Mouse (Mus musculus): ENCODE results near the gene Hcn2. TPM values are rescaled to one million over a fixed set of nuclear protein-coding genes. Genes with fewer than 3 reads are reported as not detected.

Gene Hcn2
- total and polyA plus RNA-seq, 2 experiments from 2014 or later, result 5.5 to 92.6 TPM

- DNase-seq (ENCODE audit: low spot score), result no peak
- ATAC-seq, result no peak
- peaks cover 14% of the 10 kb centered on the region; the same call in 1 of the 2 replicates for H3K27me3 ChIP-seq (ENCODE audit: insufficient read depth, low read length)
- H3K4me1 ChIP-seq (ENCODE audit: insufficient read depth, low read length), result peaks cover 9% of the 10 kb centered on the region
- WGBS, result 4% methylated on average over 38 of the region's 39 CpGs
- no peak within 1 kb of the TSS for H3K27ac ChIP-seq
- H3K4me3 ChIP-seq (ENCODE audit: low read length), result peak within 1 kb of the TSS; percentile 18
- no peak for TF ChIP-seq CTCF (IDR thresholded peaks at IDR 0.05; ENCODE audit: low read depth)
- no peak within 1 kb of the TSS for H3K9ac ChIP-seq (replicated peaks; ENCODE audit: low read length)
- H3K9me3 ChIP-seq (ENCODE audit: low read length), result no peaks in the 10 kb centered on the region
- H3K4me2 ChIP-seq (ENCODE audit: low read depth, low read length), result peak within 1 kb of the TSS; percentile 47
- H3K36me3 ChIP-seq (ENCODE audit: insufficient read depth, low read length), result no peaks in the 10 kb centered on the region
Observed at GRCm38 (mm10) chr10:79777103-79777531, 60.7 kb downstream of the Hcn2 start, which contains the start of gene Fstl3. Gene Fstl3 (plus strand): TSS chr10:79777272.

DNA sequence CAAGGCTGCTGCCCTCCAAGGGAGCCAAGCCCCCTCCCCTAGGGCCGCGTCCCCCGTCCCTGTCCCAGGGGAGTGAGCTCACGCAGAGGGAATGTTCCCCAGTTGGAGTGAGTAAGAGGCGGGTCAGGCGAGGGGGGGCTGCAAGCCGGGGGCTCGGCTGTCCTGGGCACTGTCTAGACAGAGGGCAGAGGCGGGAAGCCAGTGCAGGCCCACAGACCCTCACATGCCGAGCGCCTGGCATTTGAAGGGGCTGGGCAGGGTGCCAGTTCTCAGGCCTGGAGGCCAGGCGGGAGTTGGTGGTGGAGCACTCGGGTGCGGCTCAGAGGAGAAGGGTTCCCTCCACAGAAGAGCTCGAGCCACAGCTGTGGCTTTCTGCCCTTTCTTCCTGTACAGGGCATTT, 61.6 kb downstream of the Hcn2 start:
- Histone ChIP-seq H3K4me3 (ENCODE audit: low read length) (no peak overlapping the region), H3K9ac (replicated peaks; ENCODE audit: low read length) (no peak overlapping the region), H3K27me3 (ENCODE audit: insufficient read depth, low read length) (peaks cover 14% of the 10 kb centered on the region; the same call in 1 of the 2 replicates), H3K9me3 (ENCODE audit: low read length) (no peaks in the 10 kb centered on the region), H3K27ac (no peak overlapping the region), H3K4me2 (ENCODE audit: low read depth, low read length) (no peak overlapping the region), H3K4me1 (ENCODE audit: insufficient read depth, low read length) (peaks cover 9% of the 10 kb centered on the region), H3K36me3 (ENCODE audit: insufficient read depth, low read length) (no peaks in the 10 kb centered on the region)
- DNase-seq (ENCODE audit: low spot score) (peak; percentile 73), ATAC-seq (no peak)
- no peak for TF ChIP-seq CTCF (IDR thresholded peaks at IDR 0.05; ENCODE audit: low read depth)
- WGBS, result 8% methylated on average over 15 of the region's 15 CpGs

DNA sequence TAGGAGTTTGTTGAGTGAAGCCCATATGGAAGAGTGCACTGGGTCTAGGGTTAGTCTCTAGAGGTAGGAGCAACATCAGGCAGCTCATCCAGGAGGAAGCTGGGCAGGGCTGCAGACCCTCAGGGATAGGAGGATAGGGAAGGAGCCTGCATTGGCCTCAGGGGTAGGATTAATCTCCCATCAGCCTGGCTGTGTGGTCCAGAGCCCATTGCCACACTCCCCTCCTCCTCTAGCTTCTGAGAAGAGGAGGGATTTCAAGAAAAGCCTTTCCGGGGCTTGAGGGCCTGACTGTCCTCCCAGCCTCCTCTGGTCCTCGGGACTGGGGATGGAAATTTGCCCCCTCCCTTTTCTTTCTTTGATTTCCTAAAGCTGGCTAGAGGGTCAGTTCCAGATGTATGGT, 62.8 kb downstream of the Hcn2 start:
- no peak overlapping the region for H3K27ac ChIP-seq
- no peak for TF ChIP-seq CTCF (IDR thresholded peaks at IDR 0.05; ENCODE audit: low read depth)
- H3K36me3 ChIP-seq (ENCODE audit: insufficient read depth, low read length), result no peaks in the 10 kb centered on the region
- H3K4me1 ChIP-seq (ENCODE audit: insufficient read depth, low read length), result peaks cover 9% of the 10 kb centered on the region
- DNase-seq (ENCODE audit: low spot score) (no peak), ATAC-seq (no peak)
- peaks cover 14% of the 10 kb centered on the region; the same call in 1 of the 2 replicates for H3K27me3 ChIP-seq (ENCODE audit: insufficient read depth, low read length)
- 7% methylated on average over 2 of the region's 2 CpGs for WGBS
- no peak overlapping the region for H3K9ac ChIP-seq (replicated peaks; ENCODE audit: low read length)
- H3K4me2 ChIP-seq (ENCODE audit: low read depth, low read length), result no peak overlapping the region
- H3K4me3 ChIP-seq (ENCODE audit: low read length), result no peak overlapping the region
- no peaks in the 10 kb centered on the region for H3K9me3 ChIP-seq (ENCODE audit: low read length)

DNA sequence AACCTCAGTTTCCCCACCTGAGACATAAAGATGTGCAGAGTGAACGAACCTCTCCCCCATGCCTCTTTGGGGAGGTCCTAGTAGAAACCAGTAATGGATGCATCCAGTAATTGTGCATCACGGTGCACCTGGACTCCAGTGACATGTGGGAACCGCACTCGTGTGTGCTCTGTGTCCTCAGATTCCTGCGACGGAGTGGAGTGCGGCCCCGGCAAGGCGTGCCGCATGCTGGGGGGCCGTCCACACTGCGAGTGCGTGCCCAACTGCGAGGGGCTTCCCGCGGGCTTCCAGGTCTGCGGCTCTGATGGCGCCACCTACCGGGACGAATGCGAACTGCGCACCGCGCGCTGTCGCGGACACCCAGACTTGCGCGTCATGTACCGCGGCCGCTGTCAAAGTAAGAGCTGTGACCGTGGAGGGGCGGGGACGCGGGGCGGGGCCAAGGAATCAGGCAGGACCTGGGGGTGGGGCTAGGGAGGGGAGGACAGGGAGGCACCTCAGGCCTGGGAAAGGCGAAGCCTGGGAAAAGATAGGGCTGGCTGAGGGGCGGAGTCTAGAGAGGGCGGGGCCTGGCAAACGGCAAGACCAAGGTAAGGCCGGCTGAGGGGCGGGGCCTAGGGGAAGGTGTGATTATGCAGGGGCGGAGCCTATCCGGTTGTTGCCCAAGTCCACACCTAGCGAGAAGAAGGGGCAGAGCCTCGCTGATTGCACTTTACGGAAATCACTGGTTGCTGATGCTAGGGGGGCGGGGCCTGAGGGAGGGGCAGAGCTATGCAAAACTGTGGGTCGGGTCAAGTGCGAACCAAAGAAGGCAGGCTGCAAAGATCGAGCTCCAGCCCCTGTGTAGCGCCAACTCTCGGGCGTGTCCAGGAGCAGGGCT, 63.6 kb downstream of the Hcn2 start:
- 1% methylated on average over 55 of the region's 55 CpGs for WGBS
- peak; percentile 86 for TF ChIP-seq CTCF (IDR thresholded peaks at IDR 0.05; ENCODE audit: low read depth)
- Histone ChIP-seq H3K27me3 (ENCODE audit: insufficient read depth, low read length) (peaks cover 14% of the 10 kb centered on the region; the same call in 1 of the 2 replicates), H3K4me1 (ENCODE audit: insufficient read depth, low read length) (peaks cover 9% of the 10 kb centered on the region), H3K4me3 (ENCODE audit: low read length) (peak overlapping the region; percentile 46), H3K27ac (peak overlapping the region; percentile 45; the same call in 1 of the 2 replicates), H3K36me3 (ENCODE audit: insufficient read depth, low read length) (no peaks in the 10 kb centered on the region), H3K9me3 (ENCODE audit: low read length) (no peaks in the 10 kb centered on the region), H3K9ac (replicated peaks; ENCODE audit: low read length) (peak overlapping the region; percentile 41; the same call in 1 of the 2 replicates), H3K4me2 (ENCODE audit: low read depth, low read length) (peak overlapping the region; percentile 73)
- ATAC-seq, result peak; percentile 94
- peak; percentile 95 for DNase-seq (ENCODE audit: low spot score)

DNA sequence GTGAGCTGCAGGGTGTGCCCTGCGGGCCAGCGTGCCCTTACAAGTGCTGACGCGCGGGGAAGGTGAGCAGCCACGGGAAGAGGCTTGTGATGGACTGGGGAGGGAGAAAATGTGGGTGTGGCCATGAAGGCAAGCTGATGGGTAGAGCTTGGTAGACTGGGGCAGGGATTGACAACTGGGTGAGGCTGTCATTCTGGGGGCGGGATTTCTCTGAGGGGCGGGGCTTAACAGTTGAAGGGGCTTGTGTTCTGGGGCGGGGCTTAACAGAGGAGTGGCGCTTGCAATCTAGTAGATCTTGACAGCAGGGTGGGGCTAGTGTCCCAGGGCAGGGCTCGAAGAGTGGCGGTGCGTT, 64.2 kb downstream of the Hcn2 start:
- H3K4me2 ChIP-seq (ENCODE audit: low read depth, low read length), result peak overlapping the region; percentile 73
- H3K27ac ChIP-seq, result peak overlapping the region; percentile 45; the same call in 1 of the 2 replicates
- under 1% methylated on average over 13 of the region's 13 CpGs for WGBS
- H3K36me3 ChIP-seq (ENCODE audit: insufficient read depth, low read length), result no peaks in the 10 kb centered on the region
- peak overlapping the region; percentile 41; the same call in 1 of the 2 replicates for H3K9ac ChIP-seq (replicated peaks; ENCODE audit: low read length)
- no peak for DNase-seq (ENCODE audit: low spot score)
- H3K4me1 ChIP-seq (ENCODE audit: insufficient read depth, low read length), result peaks cover 9% of the 10 kb centered on the region
- H3K4me3 ChIP-seq (ENCODE audit: low read length), result peak overlapping the region; percentile 46
- TF ChIP-seq CTCF (IDR thresholded peaks at IDR 0.05; ENCODE audit: low read depth), result no peak
- H3K27me3 ChIP-seq (ENCODE audit: insufficient read depth, low read length), result peaks cover 14% of the 10 kb centered on the region; the same call in 1 of the 2 replicates
- ATAC-seq, result no peak
- H3K9me3 ChIP-seq (ENCODE audit: low read length), result no peaks in the 10 kb centered on the region

- ATAC-seq (no peak), DNase-seq (ENCODE audit: low spot score) (no peak)
- peaks cover 9% of the 10 kb centered on the region for H3K4me1 ChIP-seq (ENCODE audit: insufficient read depth, low read length)
- no peaks in the 10 kb centered on the region for H3K36me3 ChIP-seq (ENCODE audit: insufficient read depth, low read length)
- 37% methylated on average over 21 of the region's 21 CpGs for WGBS
- H3K9ac ChIP-seq (replicated peaks; ENCODE audit: low read length), result peak overlapping the region; percentile 28; the same call in 1 of the 2 replicates
- peak overlapping the region; percentile 73 for H3K4me2 ChIP-seq (ENCODE audit: low read depth, low read length)
- peaks cover 14% of the 10 kb centered on the region; the same call in 1 of the 2 replicates for H3K27me3 ChIP-seq (ENCODE audit: insufficient read depth, low read length)
- H3K27ac ChIP-seq, result no peak overlapping the region
- H3K9me3 ChIP-seq (ENCODE audit: low read length), result no peaks in the 10 kb centered on the region
- TF ChIP-seq CTCF (IDR thresholded peaks at IDR 0.05; ENCODE audit: low read depth), result no peak; the same call in 1 of the 2 replicates
- H3K4me3 ChIP-seq (ENCODE audit: low read length), result peak overlapping the region; percentile 46
Observed at GRCm38 (mm10) chr10:79781139-79781538, 64.7 kb downstream of the Hcn2 start.
